Mouse (Mus musculus): ENCODE results near the gene Nudt19. TPM values are rescaled to one million over a fixed set of nuclear protein-coding genes. Genes with fewer than 3 reads are reported as not detected.
"Not testable (repeated sequence)": the region's sequence is repeated elsewhere in the genome, so short reads cannot be mapped to it uniquely, and the experiment has no call there.

Nudt19 gene
- 10 to 100 TPM; 65.8 to 73.0 TPM for total RNA-seq (2021)

DNA sequence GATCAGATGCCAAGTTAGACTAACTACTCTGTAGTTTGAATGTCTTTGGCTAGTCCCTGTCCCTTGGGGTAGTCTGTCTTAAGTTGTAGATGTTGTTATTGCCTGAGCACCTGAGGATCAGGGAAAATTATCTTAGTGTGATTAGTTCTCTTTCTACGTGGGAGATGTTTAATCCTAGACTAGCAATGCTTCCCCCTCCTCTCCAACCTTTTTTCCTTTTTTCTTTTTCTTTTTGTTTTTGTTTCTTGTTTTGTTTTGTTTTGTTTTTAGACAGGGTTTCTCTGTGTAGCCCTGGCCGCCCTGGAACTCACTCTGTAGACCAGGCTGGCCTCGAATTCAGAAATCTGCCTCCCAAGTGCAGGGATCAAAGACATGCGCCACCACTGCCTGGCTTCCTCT is at the start of gene Nudt19:
Gene Nudt19 (minus strand): TSS at position 100 of the 399 bp plus-strand sequence.
- no peak for DNase-seq (ENCODE audit: extremely low spot score in 1 of 2, low spot score in 1 of 2)

DNA sequence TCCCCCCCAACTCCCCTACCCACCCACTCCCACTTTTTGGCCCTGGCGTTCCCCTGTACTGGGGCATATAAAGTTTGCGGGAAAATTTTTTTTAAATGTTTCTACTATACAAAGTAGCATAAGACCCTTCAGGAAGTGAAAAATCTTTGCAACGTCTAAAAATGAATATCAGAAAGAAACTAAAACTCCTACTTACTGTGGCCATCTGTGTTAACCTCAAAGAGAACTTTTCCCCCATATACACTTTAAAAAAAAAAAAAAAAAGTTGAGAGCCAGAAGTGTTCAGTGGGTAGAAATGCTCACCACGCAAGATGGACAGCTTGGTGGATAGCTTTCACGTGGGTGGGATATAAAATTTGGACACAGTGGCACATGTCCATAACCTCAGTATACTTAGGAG is 46.7 kb upstream of the Nudt19 start:
- no peak for DNase-seq (ENCODE audit: extremely low spot score in 1 of 2, low spot score in 1 of 2)

- no peak for DNase-seq (ENCODE audit: extremely low spot score in 1 of 2, low spot score in 1 of 2)
These were observed 45.0 kb upstream of the Nudt19 start for GRCm38 (mm10) chr7:35601106-35601505.

DNA sequence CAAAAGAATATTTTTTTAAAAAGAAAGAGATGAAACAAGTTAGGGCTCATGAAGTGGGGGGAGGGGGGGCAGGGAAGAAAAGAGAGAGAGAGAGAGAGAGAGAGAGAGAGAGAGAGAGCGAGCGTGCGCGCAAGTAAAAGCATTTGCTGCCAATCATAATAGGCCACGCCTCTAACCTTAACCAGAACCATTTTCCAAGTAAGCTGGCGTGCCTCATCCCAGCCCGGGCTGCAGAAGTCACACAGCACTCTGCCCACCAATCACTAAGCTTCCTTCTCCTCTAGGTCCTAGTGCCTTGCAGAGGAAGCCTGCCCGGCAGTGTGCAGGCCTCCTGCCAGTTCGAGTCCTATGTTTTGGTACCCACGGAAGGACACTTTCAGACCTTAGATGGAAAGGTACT is 43.9 kb upstream of the Nudt19 start:
- DNase-seq (ENCODE audit: extremely low spot score in 1 of 2, low spot score in 1 of 2): no peak

DNA sequence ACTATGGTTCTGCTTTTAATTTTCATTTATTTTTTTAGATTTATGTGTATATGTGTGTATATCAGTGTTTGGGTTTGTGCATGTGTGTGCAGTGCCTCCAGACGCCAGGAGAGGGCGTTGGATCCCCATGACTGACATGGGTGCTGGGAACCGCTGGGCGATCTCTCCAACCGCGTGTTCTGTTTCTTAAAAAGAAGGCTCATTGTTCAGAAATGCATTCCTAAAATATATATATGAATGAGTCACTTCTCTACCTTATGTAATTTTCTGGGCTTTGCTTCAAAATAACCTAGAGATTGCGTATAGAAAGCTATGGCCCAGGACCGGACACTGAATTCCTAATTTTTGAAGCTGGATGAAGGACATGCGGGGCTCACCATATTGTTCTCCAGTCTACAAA is 43.4 kb upstream of the Nudt19 start:
- DNase-seq (ENCODE audit: extremely low spot score in 1 of 2, low spot score in 1 of 2): no peak

DNA sequence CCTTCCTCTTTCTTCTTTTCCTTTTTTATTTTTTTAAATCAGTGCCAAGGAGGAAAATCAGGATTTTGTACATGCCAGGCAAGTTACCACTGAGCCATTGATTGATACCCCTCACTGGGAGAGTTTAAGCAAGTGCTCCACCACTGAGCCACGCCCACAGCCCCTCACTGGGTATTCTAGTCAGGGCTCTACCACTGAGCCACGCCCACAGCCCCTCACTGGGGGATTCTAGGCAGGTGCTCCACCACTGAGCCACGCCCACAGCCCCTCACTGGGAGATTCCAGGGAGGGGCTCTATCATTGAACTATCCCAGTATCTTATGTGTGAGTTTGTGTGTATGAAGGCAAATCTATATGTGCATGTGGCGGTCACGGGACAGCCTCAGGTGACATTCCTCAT is 38.2 kb upstream of the Nudt19 start:
- DNase-seq (ENCODE audit: extremely low spot score in 1 of 2, low spot score in 1 of 2): no peak

GRCm38 (mm10) chr7:35590731-35591191 is 34.7 kb upstream of the Nudt19 start:
- DNase-seq (ENCODE audit: extremely low spot score in 1 of 2, low spot score in 1 of 2): no peak

DNA sequence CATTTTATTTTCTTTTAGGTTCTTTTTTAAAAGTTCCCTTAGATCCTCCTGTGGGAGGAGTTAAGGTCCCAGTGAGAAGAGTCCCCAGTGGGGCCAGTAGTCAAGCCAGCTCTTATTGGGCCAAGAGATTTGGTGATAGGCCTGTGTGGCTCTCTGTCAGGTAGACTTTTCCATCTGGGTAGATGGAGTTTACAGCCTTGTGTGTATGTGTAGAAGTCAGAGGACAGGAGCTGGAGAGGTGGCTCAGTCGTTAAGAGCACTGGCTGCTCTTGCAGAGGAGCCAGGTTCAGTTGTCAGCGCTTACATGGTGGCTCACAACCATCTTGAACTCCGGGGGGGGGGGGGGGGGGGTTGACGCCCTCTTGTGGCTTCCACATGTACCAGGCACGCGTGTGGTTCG is 33.4 kb upstream of the Nudt19 start:
- no peak for DNase-seq (ENCODE audit: extremely low spot score in 1 of 2, low spot score in 1 of 2)

DNA sequence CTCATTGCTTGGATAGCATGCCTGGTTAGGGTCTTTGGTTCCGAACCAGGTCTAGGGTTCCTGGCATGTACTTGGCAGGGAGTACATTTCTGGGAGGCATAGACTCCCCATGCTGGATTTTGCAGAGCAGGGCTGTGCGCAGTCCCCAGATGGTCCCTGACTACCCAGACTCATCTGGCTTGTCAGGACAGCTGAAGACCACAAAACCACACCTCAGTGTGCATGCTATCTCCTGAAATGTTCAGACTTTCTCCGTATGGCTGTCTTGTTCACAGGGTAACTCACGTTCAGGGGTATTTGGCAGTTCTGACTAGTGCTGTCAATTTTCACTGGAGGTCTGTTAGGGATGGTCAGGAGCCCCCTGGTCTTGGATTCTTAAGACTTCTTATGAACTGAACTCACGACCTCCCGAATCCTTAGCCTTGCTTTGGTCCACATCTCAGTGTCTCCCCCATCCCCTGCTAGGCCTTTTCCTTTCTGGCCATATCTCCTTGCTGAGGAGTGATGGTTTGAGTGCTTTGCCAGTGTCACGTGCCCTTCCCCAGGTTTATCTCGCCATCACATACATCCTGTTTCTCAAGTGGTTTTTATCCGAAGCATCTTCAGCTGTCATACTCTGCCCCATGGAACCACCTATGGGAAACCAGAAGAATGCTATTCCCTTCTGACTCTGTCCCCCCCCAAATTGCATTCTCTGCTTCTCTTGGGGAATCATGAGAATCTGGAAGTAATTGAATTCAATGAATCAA is 32.8 kb upstream of the Nudt19 start:
- no peak for DNase-seq (ENCODE audit: extremely low spot score in 1 of 2, low spot score in 1 of 2)

GRCm38 (mm10) chr7:35587728-35588127 is 31.6 kb upstream of the Nudt19 start:
- no peak for DNase-seq (ENCODE audit: extremely low spot score in 1 of 2, low spot score in 1 of 2)

DNA sequence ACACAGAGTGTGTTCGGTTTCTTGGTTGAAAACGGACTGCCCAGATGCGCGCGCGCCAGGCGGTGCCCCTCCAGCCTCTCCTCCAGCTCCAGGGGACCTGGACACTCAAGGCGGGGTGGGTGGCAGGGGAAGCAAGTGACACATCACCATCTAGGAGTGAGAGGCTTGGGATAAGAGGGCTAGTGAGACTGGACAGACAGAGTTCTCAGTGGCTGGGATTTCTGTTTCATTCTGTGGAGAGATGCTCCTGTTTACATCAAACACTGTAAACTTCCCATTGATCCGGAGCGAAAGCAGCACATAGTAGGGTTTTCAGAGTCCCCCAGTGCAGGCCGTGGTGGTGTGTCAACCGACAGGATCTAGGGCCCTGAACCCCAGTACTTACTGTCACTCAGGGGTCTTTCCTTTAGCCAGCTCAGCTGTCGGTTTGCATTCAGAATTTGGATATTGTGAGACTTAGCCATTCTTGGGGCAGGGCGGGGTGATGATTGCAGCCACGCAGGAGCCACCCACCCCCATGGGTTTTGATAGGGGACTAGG is 30.9 kb upstream of the Nudt19 start:
- DNase-seq (ENCODE audit: extremely low spot score in 1 of 2, low spot score in 1 of 2): no peak

DNA sequence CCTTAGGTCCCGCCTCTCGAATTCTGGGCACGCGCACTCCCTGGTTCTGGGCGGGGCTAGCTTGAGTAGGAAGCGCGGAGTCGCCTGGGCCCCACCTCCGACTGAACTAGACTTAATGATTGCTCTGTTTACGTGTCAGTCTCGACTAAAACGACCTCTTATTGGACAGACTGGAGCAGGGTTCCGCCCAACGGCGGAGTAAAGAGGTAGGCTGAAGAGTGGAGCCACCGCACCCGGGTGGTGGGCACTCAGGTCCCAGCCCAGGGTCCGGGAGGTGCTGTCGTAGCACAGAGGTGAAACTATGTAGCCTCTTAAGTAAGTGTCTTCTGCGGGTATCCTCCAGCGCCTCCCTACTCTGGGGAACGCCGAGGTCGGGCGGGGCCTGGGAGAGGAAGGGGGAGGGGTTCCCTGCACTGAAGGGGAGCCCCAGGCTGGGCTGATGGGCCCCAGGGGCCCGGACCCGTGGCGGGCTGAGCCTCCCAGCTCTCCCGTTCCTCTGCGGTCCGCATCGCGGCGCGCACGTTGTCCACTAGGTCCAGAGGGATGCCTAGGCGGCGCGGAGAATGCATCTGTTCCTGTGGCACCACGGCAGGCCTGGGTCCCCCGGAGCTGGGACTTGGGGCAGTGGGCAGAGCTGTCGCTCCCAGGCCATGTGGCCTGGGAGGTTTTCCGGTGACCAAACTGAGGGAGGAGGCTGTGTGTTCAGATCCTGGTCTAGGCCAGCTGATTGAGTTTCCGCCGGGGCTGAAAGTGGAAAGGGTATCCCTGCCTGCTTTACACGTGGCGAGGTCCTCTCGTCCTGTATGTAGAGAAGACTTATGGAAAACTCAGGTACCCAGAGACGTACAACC is 30.2 kb upstream of the Nudt19 start, which contains the start of gene Ankrd27:
Gene Ankrd27 (plus strand): TSS at position 190 of the 851 bp plus-strand sequence.
- DNase-seq (ENCODE audit: extremely low spot score in 1 of 2, low spot score in 1 of 2): peak; percentile 83 to 90

DNA sequence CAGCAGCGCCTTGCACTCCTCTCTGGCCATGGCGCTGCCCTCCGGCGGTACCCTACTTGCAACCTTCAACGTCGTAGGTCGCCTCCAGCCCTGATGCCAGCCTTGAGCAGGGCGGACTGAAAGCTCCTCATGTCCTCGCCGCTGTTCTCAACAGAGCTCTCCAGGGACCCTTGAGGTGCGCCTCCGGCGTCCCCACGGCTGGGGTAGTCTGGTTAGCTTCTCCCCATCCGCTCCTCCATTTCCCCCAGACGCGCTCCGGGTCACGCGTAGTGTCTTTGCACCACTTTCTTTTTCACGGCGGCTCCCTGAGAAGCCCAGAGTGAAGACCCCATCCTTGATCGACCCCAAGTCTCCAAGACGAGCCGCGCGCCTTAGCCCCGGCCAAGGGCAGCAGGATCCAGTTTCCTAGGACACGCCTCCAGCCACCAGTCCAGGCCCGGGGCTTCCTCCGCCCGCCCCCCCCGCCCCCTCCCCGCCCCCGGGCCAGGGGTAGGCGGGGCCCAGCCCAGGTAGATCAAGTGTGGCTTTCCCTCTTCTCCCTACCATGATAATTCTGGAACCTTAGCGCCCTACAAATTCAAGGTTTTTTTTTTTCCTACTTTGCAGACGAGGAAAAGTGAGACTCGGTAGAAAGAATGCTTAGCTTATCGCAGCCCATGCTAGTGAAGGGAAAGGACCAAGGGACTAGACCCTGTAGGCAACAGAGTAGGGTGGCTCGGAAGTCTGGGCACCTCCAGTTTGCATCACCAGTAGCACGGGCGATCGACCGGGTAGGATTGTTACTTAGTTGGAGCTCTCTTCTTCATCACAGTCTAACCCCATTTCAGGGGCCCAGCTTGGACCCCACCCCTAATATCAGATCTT is 29.3 kb upstream of the Nudt19 start, which contains the start of gene Rgs9bp:
Gene Rgs9bp (minus strand): TSS at position 392 of the 864 bp plus-strand sequence.
- no peak for DNase-seq (ENCODE audit: extremely low spot score in 1 of 2, low spot score in 1 of 2)

DNA sequence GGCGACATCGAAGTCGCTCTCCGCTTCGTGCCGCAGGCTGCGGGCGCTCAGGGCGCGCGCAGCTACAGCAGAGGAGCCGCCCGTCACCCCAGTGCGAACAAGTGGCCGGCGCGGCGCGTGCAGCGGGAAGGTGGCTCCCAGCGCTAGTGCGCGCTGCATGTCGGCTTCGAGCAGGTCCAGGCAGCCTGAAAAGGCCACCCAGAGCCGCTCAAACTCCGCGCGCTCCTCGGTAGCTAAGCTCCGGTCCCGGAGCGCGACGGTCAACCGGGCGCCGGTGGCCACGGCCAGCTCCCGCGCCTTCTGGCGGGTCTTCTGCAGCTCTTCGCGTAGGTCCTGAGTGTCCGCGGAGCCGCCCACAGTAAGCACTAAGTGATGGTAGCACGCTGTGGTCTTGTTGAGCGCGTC is 28.7 kb upstream of the Nudt19 start:
- DNase-seq (ENCODE audit: extremely low spot score in 1 of 2, low spot score in 1 of 2): no peak

DNA sequence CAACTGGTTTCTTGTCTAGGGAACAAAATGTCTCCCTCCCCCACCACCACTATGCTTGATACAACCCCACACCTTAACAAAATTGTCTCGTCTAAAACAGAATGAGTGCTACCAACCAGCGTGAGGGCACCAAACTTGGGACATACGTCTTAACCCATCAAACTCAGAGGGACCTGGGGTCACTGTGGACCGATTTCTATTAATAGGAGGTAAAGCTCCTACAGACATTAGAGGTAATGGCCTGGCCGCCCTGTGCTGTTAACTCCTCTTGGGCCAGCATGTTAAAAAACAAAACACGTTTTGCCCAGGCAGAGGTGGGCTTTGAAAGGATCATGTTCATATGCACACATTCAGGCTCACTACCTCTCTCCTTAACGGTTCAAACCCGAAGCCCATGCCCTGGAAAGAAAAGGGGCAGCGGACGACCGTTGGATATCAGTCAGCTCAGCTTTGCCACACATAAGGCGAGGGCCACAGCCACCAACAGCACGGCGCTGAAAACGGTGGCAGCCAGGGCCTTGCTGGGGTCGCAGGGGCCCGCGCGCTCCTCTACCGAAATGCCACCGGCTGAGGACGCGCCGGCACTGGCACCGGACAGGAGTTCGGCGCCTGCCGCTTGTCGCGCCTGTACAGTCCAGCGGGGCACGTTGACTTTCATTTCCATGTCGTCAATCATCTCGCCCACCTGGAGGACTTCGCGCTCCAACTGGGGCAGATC is 28.1 kb upstream of the Nudt19 start:
- no peak for DNase-seq (ENCODE audit: extremely low spot score in 1 of 2, low spot score in 1 of 2)

DNA sequence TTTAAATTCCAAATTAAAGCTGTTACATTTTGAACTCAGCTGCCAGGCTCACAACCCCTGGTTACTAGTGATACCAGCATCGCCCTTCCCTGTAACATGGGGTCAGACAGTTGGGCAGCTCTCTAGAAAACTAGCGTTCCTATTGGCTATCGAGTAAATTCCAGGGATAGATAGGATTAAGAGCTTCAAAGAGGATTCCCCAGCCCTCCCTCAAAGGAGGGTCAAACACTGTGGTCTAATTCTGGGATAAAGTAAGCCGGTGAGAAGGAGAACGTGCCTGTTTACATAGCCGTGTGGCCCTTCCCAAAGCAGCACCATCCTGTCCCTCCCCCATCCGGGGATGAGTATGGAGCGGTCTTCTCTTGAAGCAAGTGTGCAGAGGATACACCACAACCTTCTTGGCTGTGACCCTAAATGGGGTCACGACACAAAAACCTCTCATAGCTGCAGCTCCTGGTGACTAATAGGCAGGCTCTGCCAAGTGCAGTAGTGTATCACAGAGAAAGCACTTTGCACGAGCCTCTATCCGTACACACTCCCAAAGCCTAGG is 27.4 kb upstream of the Nudt19 start:
- no peak for DNase-seq (ENCODE audit: extremely low spot score in 1 of 2, low spot score in 1 of 2)

GRCm38 (mm10) chr7:35582719-35583118 is 26.6 kb upstream of the Nudt19 start:
- no peak for DNase-seq (ENCODE audit: extremely low spot score in 1 of 2, low spot score in 1 of 2)

DNA sequence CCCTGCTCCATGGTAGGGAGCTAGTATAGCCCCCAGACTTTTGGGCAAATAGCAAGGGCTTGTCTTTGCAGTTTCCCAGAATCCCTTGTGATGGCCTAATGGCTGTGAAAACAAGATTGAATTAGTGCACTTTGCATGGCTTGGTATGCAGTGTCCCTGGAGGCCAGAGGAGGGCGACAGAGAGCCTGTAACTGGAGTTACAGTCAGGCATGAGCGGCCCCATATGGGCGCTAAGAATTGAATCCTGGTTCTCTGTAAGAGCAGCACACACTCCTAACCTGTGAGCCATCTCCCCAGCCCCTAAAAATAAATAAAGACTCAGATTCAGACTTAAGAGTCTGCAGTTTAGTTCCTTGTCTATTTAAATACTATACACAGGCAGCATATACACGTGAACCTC is 23.7 kb upstream of the Nudt19 start:
- peak in 1 of 2 experiments; percentile 38 for DNase-seq (ENCODE audit: extremely low spot score in 1 of 2, low spot score in 1 of 2)

GRCm38 (mm10) chr7:35570883-35571282 is 14.8 kb upstream of the Nudt19 start:
- not testable (repeated sequence) for DNase-seq (ENCODE audit: extremely low spot score in 1 of 2, low spot score in 1 of 2)

Data from layer of hippocampus, postnatal 25 days (tissue).